Mouse (Mus musculus): ENCODE measurements around the gene Ccr7. TPM values are rescaled to one million over a fixed set of nuclear protein-coding genes. Genes with fewer than 3 reads are reported as not detected.

Ccr7 gene
- polyA plus RNA-seq, 1 experiment = not detected

- Histone ChIP-seq H3K27me3 (replicated peaks) (peaks cover 78% of the 10 kb centered on the region), H3K36me3 (replicated peaks; ENCODE audit: low read length) (no peaks in the 10 kb centered on the region), H3K4me1 (peaks cover 22% of the 10 kb centered on the region), H3K4me3 (replicated peaks) (no peak overlapping the region), H3K9me3 (no peaks in the 10 kb centered on the region)
- TF ChIP-seq FLI1 (IDR thresholded peaks at IDR 0.05; ENCODE audit: low read length) (no peak), GATA1 (IDR thresholded peaks at IDR 0.05; ENCODE audit: borderline replicate concordance, low read length) (no peak)
Measured at GRCm38 (mm10) chr11:99131463-99131840, 23.4 kb downstream of the Ccr7 start.

- TF ChIP-seq GATA1 (IDR thresholded peaks at IDR 0.05; ENCODE audit: borderline replicate concordance, low read length) = no peak
- no peak for TF ChIP-seq FLI1 (IDR thresholded peaks at IDR 0.05; ENCODE audit: low read length)
- peaks cover 82% of the 10 kb centered on the region for H3K27me3 ChIP-seq (replicated peaks)
- peaks cover 28% of the 10 kb centered on the region for H3K4me1 ChIP-seq
- H3K9me3 ChIP-seq = no peaks in the 10 kb centered on the region
- no peak overlapping the region for H3K4me3 ChIP-seq (replicated peaks)
- H3K36me3 ChIP-seq (replicated peaks; ENCODE audit: low read length) = no peaks in the 10 kb centered on the region
Measured at GRCm38 (mm10) chr11:99130736-99131462, 24.0 kb downstream of the Ccr7 start.

DNA sequence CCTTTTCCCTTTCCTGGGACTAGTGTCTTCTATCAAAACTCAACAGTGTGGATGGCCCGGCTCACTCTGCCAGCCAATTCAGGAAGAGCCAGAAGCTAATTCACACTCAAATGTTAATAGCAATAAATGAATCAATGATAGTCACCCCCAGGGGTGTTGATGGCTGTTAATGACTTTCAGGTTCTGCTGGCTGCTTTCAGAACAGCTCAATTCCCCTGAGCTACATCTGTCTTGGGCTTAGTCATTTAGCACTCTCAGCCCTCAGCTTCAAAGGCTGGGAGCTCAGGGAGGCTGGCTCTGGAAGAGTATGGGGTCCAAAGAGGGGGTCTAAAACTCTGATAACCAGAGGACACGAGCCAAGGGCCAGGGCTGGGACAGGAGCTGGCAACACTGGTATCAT lies 25.6 kb downstream of the Ccr7 start:
- H3K4me3 ChIP-seq (replicated peaks) = no peak overlapping the region
- H3K27me3 ChIP-seq (replicated peaks) = peaks cover 85% of the 10 kb centered on the region
- H3K9me3 ChIP-seq = no peaks in the 10 kb centered on the region
- peaks cover 41% of the 10 kb centered on the region for H3K4me1 ChIP-seq
- no peak for TF ChIP-seq GATA1 (IDR thresholded peaks at IDR 0.05; ENCODE audit: borderline replicate concordance, low read length)
- no peaks in the 10 kb centered on the region for H3K36me3 ChIP-seq (replicated peaks; ENCODE audit: low read length)

DNA sequence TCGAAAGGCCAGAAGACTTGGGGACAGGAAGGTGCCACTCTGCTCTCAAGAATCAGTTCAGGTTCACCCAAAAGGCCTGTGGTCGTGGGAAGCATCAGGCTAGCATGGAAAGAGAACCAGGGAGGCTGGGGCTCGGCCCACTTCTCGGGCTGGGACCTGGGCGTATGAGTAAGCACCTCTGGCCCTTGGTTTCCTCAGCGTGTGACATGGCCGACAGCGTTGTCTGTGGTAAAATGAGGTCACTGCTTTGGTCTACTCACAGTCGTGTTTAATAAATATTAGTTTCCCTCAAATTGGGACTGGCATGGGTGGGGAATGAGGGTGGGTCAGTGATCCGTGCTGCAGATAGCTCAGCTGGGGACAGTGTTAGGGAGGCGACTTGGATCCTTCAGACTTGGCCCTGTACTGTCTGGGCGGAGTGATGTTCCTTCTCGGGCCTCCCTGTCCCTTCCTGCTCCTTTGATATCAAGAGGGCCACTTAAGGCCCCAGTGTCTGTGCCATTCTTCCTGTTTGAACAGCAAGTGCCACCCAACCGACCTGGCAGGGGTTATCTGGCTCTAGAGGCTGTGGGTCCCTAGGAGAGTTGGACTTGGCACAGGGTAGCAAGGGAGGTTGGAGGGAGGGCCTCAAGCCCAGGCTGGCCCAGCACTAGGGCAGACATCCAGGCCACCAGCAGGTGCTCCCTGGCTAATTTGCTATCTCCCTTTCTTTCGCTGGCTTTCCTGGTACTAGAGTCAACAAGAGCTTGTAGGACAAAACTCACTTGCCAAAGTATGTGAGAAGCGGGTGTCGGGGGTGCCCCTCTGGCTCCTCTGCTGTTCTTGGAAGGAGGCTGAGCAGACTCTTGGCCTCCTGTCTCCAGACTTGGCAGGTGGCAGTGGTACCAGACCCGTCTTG lies 26.8 kb downstream of the Ccr7 start:
- TF ChIP-seq GATA1 (IDR thresholded peaks at IDR 0.05; ENCODE audit: borderline replicate concordance, low read length) (no peak), FLI1 (IDR thresholded peaks at IDR 0.05; ENCODE audit: low read length) (no peak)
- Histone ChIP-seq H3K4me1 (peaks cover 37% of the 10 kb centered on the region), H3K27me3 (replicated peaks) (peaks cover 87% of the 10 kb centered on the region), H3K36me3 (replicated peaks; ENCODE audit: low read length) (no peaks in the 10 kb centered on the region), H3K9me3 (no peaks in the 10 kb centered on the region), H3K4me3 (replicated peaks) (no peak overlapping the region)

DNA sequence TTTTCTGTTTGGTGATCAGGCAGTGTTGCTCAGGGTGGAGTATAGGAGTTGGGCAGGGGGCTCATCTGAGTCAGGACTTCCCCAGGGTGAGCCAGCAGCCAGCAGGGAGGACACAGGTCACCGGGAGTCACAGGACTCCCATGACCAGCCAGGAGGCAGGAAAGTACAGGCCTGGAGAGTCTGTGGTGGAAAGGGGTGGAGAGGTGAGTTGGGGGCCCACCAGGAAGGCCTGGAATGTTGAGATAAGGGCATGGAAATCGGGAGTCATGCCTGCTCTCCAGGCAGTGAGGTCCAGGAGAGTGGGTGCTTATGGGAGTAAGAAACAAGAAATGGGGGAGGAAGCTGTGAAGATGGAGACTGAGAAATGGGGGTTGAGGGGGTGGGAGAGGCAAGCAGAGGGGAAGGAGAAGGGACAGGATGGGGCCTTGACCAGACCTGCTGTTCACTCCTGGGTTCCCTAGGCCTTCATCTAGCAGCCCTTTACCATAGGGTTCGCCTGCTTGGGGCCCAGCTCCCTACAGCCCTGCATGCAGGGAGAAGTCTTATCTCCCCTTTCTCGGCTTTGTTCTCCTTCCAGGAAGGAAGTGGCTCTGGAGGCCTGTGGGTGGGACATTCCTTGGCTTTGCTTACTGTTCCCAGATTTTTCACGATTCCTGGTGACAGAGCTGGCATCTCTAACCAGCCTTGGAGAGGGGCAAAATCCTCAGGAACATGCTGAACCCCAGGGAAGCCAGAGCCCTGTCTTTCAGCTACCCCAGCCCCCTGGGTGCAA lies 28.2 kb downstream of the Ccr7 start:
- Histone ChIP-seq H3K36me3 (replicated peaks; ENCODE audit: low read length) (no peaks in the 10 kb centered on the region), H3K4me1 (peaks cover 37% of the 10 kb centered on the region), H3K27me3 (replicated peaks) (peaks cover 84% of the 10 kb centered on the region), H3K9me3 (no peaks in the 10 kb centered on the region), H3K4me3 (replicated peaks) (no peak overlapping the region)
- TF ChIP-seq FLI1 (IDR thresholded peaks at IDR 0.05; ENCODE audit: low read length) (no peak), GATA1 (IDR thresholded peaks at IDR 0.05; ENCODE audit: borderline replicate concordance, low read length) (no peak)

DNA sequence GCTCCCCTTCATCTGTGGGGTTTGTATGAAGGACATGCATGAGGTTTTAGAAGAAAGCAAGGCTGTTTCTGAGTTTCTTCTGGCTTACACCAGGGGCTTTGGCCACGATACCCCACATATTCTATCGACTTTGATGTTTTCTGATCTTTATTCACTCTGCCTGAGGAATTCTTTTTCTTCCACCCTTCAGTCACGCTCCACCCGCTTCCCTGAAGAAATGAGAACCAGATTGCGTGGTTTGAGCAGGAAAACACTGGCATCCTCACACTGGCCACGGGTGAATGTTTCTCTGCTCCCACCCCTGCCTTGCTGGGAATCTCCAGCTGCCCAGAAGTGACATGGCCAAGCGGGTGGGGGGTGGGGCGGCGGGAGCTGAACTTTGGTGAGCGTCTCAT lies 30.2 kb downstream of the Ccr7 start:
- Histone ChIP-seq H3K4me1 (peaks cover 37% of the 10 kb centered on the region), H3K4me3 (replicated peaks) (no peak overlapping the region)

DNA sequence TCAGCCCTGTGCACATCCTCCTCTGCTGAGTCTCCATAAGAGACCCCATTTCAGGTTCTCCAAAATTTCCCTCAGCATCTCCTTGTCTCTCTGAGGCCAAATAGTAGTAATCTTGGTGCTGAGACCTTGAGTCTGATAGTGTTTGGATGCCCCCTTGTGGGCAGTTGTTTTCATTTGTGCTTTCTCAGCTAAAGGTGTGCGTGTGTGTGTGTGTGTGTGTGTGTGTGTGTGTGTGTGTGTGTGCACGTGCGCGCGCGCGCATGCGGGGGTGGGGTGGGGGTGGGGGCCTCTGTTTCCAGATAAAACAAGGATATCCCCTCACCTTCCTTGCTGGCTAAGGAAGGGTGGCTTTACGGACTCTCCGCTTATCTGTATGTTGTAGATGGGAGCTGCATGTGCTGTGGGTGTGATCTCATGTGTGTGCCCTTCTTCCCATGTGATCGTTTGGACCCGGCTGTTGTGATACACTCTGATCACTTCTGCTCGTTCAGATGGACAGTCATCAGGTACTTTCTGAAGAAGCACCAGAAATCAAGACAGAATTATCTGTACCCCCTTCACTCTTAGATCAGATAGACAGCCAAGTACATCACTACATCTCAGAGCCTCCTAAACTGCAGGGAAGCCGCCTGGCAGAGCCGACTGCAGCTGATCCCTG lies 30.8 kb downstream of the Ccr7 start:
- Histone ChIP-seq H3K4me1 (peaks cover 37% of the 10 kb centered on the region), H3K27me3 (replicated peaks) (peaks cover 76% of the 10 kb centered on the region), H3K9me3 (no peaks in the 10 kb centered on the region), H3K4me3 (replicated peaks) (no peak overlapping the region), H3K36me3 (replicated peaks; ENCODE audit: low read length) (no peaks in the 10 kb centered on the region)
- TF ChIP-seq GATA1 (IDR thresholded peaks at IDR 0.05; ENCODE audit: borderline replicate concordance, low read length) (no peak), FLI1 (IDR thresholded peaks at IDR 0.05; ENCODE audit: low read length) (no peak)

More for the DNA sequence above, 30.2 kb downstream of the Ccr7 start:
- Histone ChIP-seq H3K27me3 (replicated peaks) (peaks cover 82% of the 10 kb centered on the region), H3K9me3 (no peaks in the 10 kb centered on the region), H3K36me3 (replicated peaks; ENCODE audit: low read length) (no peaks in the 10 kb centered on the region)
- TF ChIP-seq FLI1 (IDR thresholded peaks at IDR 0.05; ENCODE audit: low read length) (no peak), GATA1 (IDR thresholded peaks at IDR 0.05; ENCODE audit: borderline replicate concordance, low read length) (no peak)

DNA sequence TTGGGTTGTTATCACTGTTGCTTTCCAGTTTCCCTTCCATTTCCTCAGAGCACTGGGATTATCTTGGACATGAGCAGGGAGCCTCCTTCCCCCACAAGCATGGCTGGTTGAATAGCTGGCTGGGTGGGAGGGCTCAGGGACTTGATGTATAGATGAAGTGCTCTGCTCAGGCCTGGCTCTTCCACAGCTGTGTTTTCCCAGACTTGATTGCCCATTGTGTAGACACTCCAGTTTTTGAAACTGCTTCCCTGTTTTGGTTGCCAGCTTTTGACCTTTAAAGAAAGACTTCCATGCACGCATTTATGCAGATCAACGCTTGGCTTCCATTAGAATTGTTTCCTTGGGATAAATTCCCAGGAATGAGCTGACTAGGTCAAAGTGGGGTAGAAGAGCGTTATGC lies 32.2 kb downstream of the Ccr7 start:
- TF ChIP-seq GATA1 (IDR thresholded peaks at IDR 0.05; ENCODE audit: borderline replicate concordance, low read length) (no peak), FLI1 (IDR thresholded peaks at IDR 0.05; ENCODE audit: low read length) (no peak)

DNA sequence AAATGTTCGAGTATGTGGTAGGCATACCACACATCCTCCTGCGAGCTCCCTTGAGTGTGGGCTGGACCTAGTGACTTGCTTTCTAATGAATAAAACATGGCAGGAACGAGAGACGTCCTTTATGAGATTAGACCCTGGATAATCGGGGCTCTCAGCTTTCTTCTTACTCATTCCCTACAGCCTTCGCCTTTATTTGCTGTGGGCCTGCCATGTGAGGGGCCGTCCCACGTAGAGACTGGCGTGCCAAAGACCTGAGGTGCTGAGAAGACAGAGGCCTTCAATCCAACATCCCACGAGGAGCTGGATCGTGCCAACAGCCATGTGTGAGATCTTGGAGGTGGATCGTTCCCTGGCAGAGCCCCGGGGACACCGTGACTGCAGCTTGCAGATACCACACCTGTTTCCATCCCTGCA lies 33.7 kb downstream of the Ccr7 start:
- H3K36me3 ChIP-seq (replicated peaks; ENCODE audit: low read length) = no peaks in the 10 kb centered on the region
- no peak overlapping the region for H3K4me3 ChIP-seq (replicated peaks)
- peaks cover 55% of the 10 kb centered on the region for H3K27me3 ChIP-seq (replicated peaks)
- no peak for TF ChIP-seq GATA1 (IDR thresholded peaks at IDR 0.05; ENCODE audit: borderline replicate concordance, low read length)
- no peak for TF ChIP-seq FLI1 (IDR thresholded peaks at IDR 0.05; ENCODE audit: low read length)
- peaks cover 5% of the 10 kb centered on the region; the same call in 1 of the 2 replicates for H3K9me3 ChIP-seq
- peaks cover 17% of the 10 kb centered on the region for H3K4me1 ChIP-seq

More for the DNA sequence above, 32.2 kb downstream of the Ccr7 start:
- Histone ChIP-seq H3K36me3 (replicated peaks; ENCODE audit: low read length) (no peaks in the 10 kb centered on the region), H3K4me3 (replicated peaks) (no peak overlapping the region), H3K27me3 (replicated peaks) (peaks cover 66% of the 10 kb centered on the region), H3K9me3 (peaks cover 5% of the 10 kb centered on the region; the same call in 1 of the 2 replicates), H3K4me1 (peaks cover 31% of the 10 kb centered on the region)

Measured in megakaryocyte, embryonic 14.5 days (primary cell).